Mouse (Mus musculus) MEL (cell line): ENCODE results near the gene 9130019O22Rik.
"Not testable (repeated sequence)": the region's sequence is repeated elsewhere in the genome, so short reads cannot be mapped to it uniquely, and the experiment has no call there.

Experiments used
- BHLHE40 ChIP-seq: IDR thresholded peaks from 2 replicates; pipeline ENCODE4 v1.6.1; 2012; ENCODE audit warnings: low read depth, mild to moderate bottlenecking, inconsistent platforms, low read length, improper control_type of control experiment, borderline replicate concordance
- CTCF ChIP-seq, 3 experiments: IDR thresholded peaks in 2 of 3; conservative IDR thresholded peaks in 1 of 3; 2 replicates each; pipeline ENCODE4 v1.5.1; 2011 to 2012; ENCODE audit warnings: low read length in 3 of 3, low read depth in 2 of 3, mild to moderate bottlenecking in 2 of 3, improper control_type of control experiment in 1 of 3, inconsistent platforms in 1 of 3, mixed read lengths in 1 of 3, moderate library complexity in 1 of 3; ENCODE audit not compliant: control insufficient read depth in 1 of 3, insufficient read depth in 1 of 3, poor library complexity in 1 of 3, severe bottlenecking in 1 of 3
- EP300 ChIP-seq, 2 experiments: IDR thresholded peaks; 2 replicates each; pipeline ENCODE4 v1.6.1; 2011; ENCODE audit warnings: improper control_type of control experiment in 2 of 2, low read length in 2 of 2, low read depth in 1 of 2, mild to moderate bottlenecking in 1 of 2
- MAZ ChIP-seq: IDR thresholded peaks from 2 replicates; pipeline ENCODE4 v1.6.1; 2012; ENCODE audit warnings: low read depth, mild to moderate bottlenecking, inconsistent platforms, low read length, improper control_type of control experiment
- POLR2A ChIP-seq, 2 experiments: IDR thresholded peaks; 2 replicates each; pipeline ENCODE4 v1.6.1; 2011 to 2012; ENCODE audit warnings: low read length in 2 of 2, mild to moderate bottlenecking in 2 of 2, control low read depth in 1 of 2, improper control_type of control experiment in 1 of 2, low read depth in 1 of 2, moderate library complexity in 1 of 2; ENCODE audit not compliant: control insufficient read depth in 1 of 2, insufficient read depth in 1 of 2, poor library complexity in 1 of 2
- USF1 ChIP-seq: IDR thresholded peaks from 2 replicates; pipeline ENCODE4 v1.6.1; 2014; ENCODE audit warnings: low read depth, mild to moderate bottlenecking, inconsistent platforms, low read length, improper control_type of control experiment, moderate library complexity
- ZNF384 ChIP-seq: IDR thresholded peaks from 2 replicates; pipeline ENCODE4 v1.6.1; 2012; ENCODE audit warnings: low read depth, mild to moderate bottlenecking, inconsistent platforms, low read length, improper control_type of control experiment

- TF ChIP-seq CTCF (IDR thresholded peaks at IDR 0.05 in 2 of 3, conservative IDR thresholded peaks at IDR 0.05 in 1 of 3; ENCODE audit: control insufficient read depth in 1 of 3, insufficient read depth in 1 of 3, low read depth in 2 of 3, low read length in 3 of 3, poor library complexity in 1 of 3, severe bottlenecking in 1 of 3), result peak; percentile 64 to 75 (median 68)
- TF ChIP-seq USF1, result peak; percentile 85
- peak; percentile 40 to 81; a peak in 3 of 4 replicates for TF ChIP-seq POLR2A (IDR thresholded peaks at IDR 0.05; ENCODE audit: control insufficient read depth in 1 of 2, insufficient read depth in 1 of 2, low read depth in 1 of 2, low read length in 2 of 2, poor library complexity in 1 of 2)
- peak; percentile 72; the same call in 1 of the 2 replicates for TF ChIP-seq BHLHE40
- TF ChIP-seq MAZ, result 0 out of 2 replicates have a peak, but pooled peaks have one; percentile 3
- TF ChIP-seq EP300 (IDR thresholded peaks at IDR 0.05; ENCODE audit: low read depth in 1 of 2, low read length in 2 of 2); ZNF384: not testable (repeated sequence)
These were observed 19.3 kb upstream of the 9130019O22Rik start, which contains the start of gene Zfp764 for GRCm38 (mm10) chr7:127406002-127406987.
